Mouse (Mus musculus): Measurements from ENCODE around the gene Kyat3. TPM values are rescaled to one million over a fixed set of nuclear protein-coding genes. Genes with fewer than 3 reads are reported as not detected.

Kyat3 gene
- polyA plus RNA-seq, 1 experiment from 2014 or later, result 14.9 TPM

GRCm38 (mm10) chr3:142764995-142765777 lies 64.3 kb downstream of the Kyat3 start, which contains the start of gene Gtf2b:
Gene Gtf2b (plus strand): TSS chr3:142765045.
- peak within 1 kb of the TSS; percentile 96 for H3K9ac ChIP-seq (ENCODE audit: low read depth, low read length)
- peak within 1 kb of the TSS; percentile 93 for H3K4me3 ChIP-seq (ENCODE audit: low read depth, low read length)
- H3K36me3 ChIP-seq (ENCODE audit: control insufficient read depth, insufficient read depth), result no peaks in the 10 kb centered on the region
- under 1% methylated on average over 64 of the region's 64 CpGs for WGBS (ENCODE audit: insufficient replicate concordance)
- peak; percentile 100 for ATAC-seq (ENCODE audit: low read depth)
- peaks cover 28% of the 10 kb centered on the region for H3K4me1 ChIP-seq (ENCODE audit: control insufficient read depth, low read depth, low read length)
- H3K4me2 ChIP-seq (ENCODE audit: low read depth, low read length), result peak within 1 kb of the TSS; percentile 88
- peak within 1 kb of the TSS; percentile 87 for H3K27ac ChIP-seq (ENCODE audit: low read length)
- no peaks in the 10 kb centered on the region for H3K9me3 ChIP-seq (replicated peaks; ENCODE audit: control insufficient read depth, low read length)
- H3K27me3 ChIP-seq (ENCODE audit: control insufficient read depth, insufficient read depth, low read depth, low read length), result no peaks in the 10 kb centered on the region

- peak overlapping the region; percentile 88 for H3K4me2 ChIP-seq (ENCODE audit: low read depth, low read length)
- H3K27ac ChIP-seq (ENCODE audit: low read length), result peak overlapping the region; percentile 87
- 6% methylated on average over 10 of the region's 10 CpGs for WGBS (ENCODE audit: insufficient replicate concordance)
- peaks cover 28% of the 10 kb centered on the region for H3K4me1 ChIP-seq (ENCODE audit: control insufficient read depth, low read depth, low read length)
- H3K4me3 ChIP-seq (ENCODE audit: low read depth, low read length), result peak overlapping the region; percentile 93
- peak overlapping the region; percentile 96 for H3K9ac ChIP-seq (ENCODE audit: low read depth, low read length)
- ATAC-seq (ENCODE audit: low read depth), result no peak
- no peaks in the 10 kb centered on the region for H3K27me3 ChIP-seq (ENCODE audit: control insufficient read depth, insufficient read depth, low read depth, low read length)
- no peaks in the 10 kb centered on the region for H3K9me3 ChIP-seq (replicated peaks; ENCODE audit: control insufficient read depth, low read length)
- no peaks in the 10 kb centered on the region for H3K36me3 ChIP-seq (ENCODE audit: control insufficient read depth, insufficient read depth)
These were observed 64.9 kb downstream of the Kyat3 start for GRCm38 (mm10) chr3:142765778-142766165.

GRCm38 (mm10) chr3:142768498-142768897 lies 67.6 kb downstream of the Kyat3 start:
- Histone ChIP-seq H3K4me1 (ENCODE audit: control insufficient read depth, low read depth, low read length) (peaks cover 30% of the 10 kb centered on the region), H3K36me3 (ENCODE audit: control insufficient read depth, insufficient read depth) (peaks cover 3% of the 10 kb centered on the region), H3K27ac (ENCODE audit: low read length) (no peak overlapping the region), H3K9me3 (replicated peaks; ENCODE audit: control insufficient read depth, low read length) (no peaks in the 10 kb centered on the region), H3K4me3 (ENCODE audit: low read depth, low read length) (no peak overlapping the region), H3K9ac (ENCODE audit: low read depth, low read length) (no peak overlapping the region), H3K27me3 (ENCODE audit: control insufficient read depth, insufficient read depth, low read depth, low read length) (no peaks in the 10 kb centered on the region), H3K4me2 (ENCODE audit: low read depth, low read length) (no peak overlapping the region)
- ATAC-seq (ENCODE audit: low read depth), result no peak
- 72% methylated on average over 6 of the region's 6 CpGs for WGBS (ENCODE audit: insufficient replicate concordance)

- H3K27me3 ChIP-seq (ENCODE audit: control insufficient read depth, insufficient read depth, low read depth, low read length), result no peaks in the 10 kb centered on the region
- H3K4me2 ChIP-seq (ENCODE audit: low read depth, low read length), result no peak overlapping the region
- 18% methylated on average over 1 of the region's 1 CpGs for WGBS (ENCODE audit: insufficient replicate concordance)
- no peak for ATAC-seq (ENCODE audit: low read depth)
- H3K9me3 ChIP-seq (replicated peaks; ENCODE audit: control insufficient read depth, low read length), result no peaks in the 10 kb centered on the region
- H3K27ac ChIP-seq (ENCODE audit: low read length), result no peak overlapping the region
- no peak overlapping the region for H3K9ac ChIP-seq (ENCODE audit: low read depth, low read length)
- H3K4me1 ChIP-seq (ENCODE audit: control insufficient read depth, low read depth, low read length), result peaks cover 29% of the 10 kb centered on the region
- no peak overlapping the region for H3K4me3 ChIP-seq (ENCODE audit: low read depth, low read length)
- peaks cover 3% of the 10 kb centered on the region for H3K36me3 ChIP-seq (ENCODE audit: control insufficient read depth, insufficient read depth)
These were observed 69.7 kb downstream of the Kyat3 start for GRCm38 (mm10) chr3:142770518-142770917.

- Histone ChIP-seq H3K9me3 (replicated peaks; ENCODE audit: control insufficient read depth, low read length) (no peaks in the 10 kb centered on the region), H3K4me2 (ENCODE audit: low read depth, low read length) (no peak overlapping the region), H3K4me1 (ENCODE audit: control insufficient read depth, low read depth, low read length) (peaks cover 20% of the 10 kb centered on the region), H3K27ac (ENCODE audit: low read length) (no peak overlapping the region), H3K4me3 (ENCODE audit: low read depth, low read length) (no peak overlapping the region), H3K9ac (ENCODE audit: low read depth, low read length) (no peak overlapping the region), H3K27me3 (ENCODE audit: control insufficient read depth, insufficient read depth, low read depth, low read length) (no peaks in the 10 kb centered on the region), H3K36me3 (ENCODE audit: control insufficient read depth, insufficient read depth) (peaks cover 5% of the 10 kb centered on the region)
- no peak for ATAC-seq (ENCODE audit: low read depth)
- 38% methylated on average over 4 of the region's 4 CpGs for WGBS (ENCODE audit: insufficient replicate concordance)
These were observed 72.8 kb downstream of the Kyat3 start for GRCm38 (mm10) chr3:142773538-142774191.

- H3K27ac ChIP-seq (ENCODE audit: low read length), result no peak overlapping the region
- H3K36me3 ChIP-seq (ENCODE audit: control insufficient read depth, insufficient read depth), result peaks cover 27% of the 10 kb centered on the region
- H3K9ac ChIP-seq (ENCODE audit: low read depth, low read length), result no peak overlapping the region
- H3K4me1 ChIP-seq (ENCODE audit: control insufficient read depth, low read depth, low read length), result peaks cover 8% of the 10 kb centered on the region
- no peaks in the 10 kb centered on the region for H3K27me3 ChIP-seq (ENCODE audit: control insufficient read depth, insufficient read depth, low read depth, low read length)
- H3K4me2 ChIP-seq (ENCODE audit: low read depth, low read length), result no peak overlapping the region
- 44% methylated on average over 3 of the region's 3 CpGs for WGBS (ENCODE audit: insufficient replicate concordance)
- H3K4me3 ChIP-seq (ENCODE audit: low read depth, low read length), result no peak overlapping the region
- H3K9me3 ChIP-seq (replicated peaks; ENCODE audit: control insufficient read depth, low read length), result no peaks in the 10 kb centered on the region
- ATAC-seq (ENCODE audit: low read depth), result no peak
These were observed 76.4 kb downstream of the Kyat3 start for GRCm38 (mm10) chr3:142777227-142777626.

GRCm38 (mm10) chr3:142786423-142787072 lies 85.7 kb downstream of the Kyat3 start:
- 77% methylated on average over 2 of the region's 2 CpGs for WGBS (ENCODE audit: insufficient replicate concordance)
- Histone ChIP-seq H3K27me3 (ENCODE audit: control insufficient read depth, insufficient read depth, low read depth, low read length) (no peaks in the 10 kb centered on the region), H3K4me3 (ENCODE audit: low read depth, low read length) (no peak overlapping the region), H3K4me1 (ENCODE audit: control insufficient read depth, low read depth, low read length) (no peaks in the 10 kb centered on the region), H3K9me3 (replicated peaks; ENCODE audit: control insufficient read depth, low read length) (no peaks in the 10 kb centered on the region), H3K9ac (ENCODE audit: low read depth, low read length) (no peak overlapping the region), H3K36me3 (ENCODE audit: control insufficient read depth, insufficient read depth) (peaks cover 42% of the 10 kb centered on the region), H3K4me2 (ENCODE audit: low read depth, low read length) (no peak overlapping the region), H3K27ac (ENCODE audit: low read length) (no peak overlapping the region)
- ATAC-seq (ENCODE audit: low read depth), result no peak

GRCm38 (mm10) chr3:142795587-142795986 lies 94.7 kb downstream of the Kyat3 start:
- Histone ChIP-seq H3K9me3 (replicated peaks; ENCODE audit: control insufficient read depth, low read length) (no peaks in the 10 kb centered on the region), H3K36me3 (ENCODE audit: control insufficient read depth, insufficient read depth) (peaks cover 52% of the 10 kb centered on the region), H3K9ac (ENCODE audit: low read depth, low read length) (no peak overlapping the region), H3K27me3 (ENCODE audit: control insufficient read depth, insufficient read depth, low read depth, low read length) (no peaks in the 10 kb centered on the region), H3K27ac (ENCODE audit: low read length) (no peak overlapping the region), H3K4me1 (ENCODE audit: control insufficient read depth, low read depth, low read length) (no peaks in the 10 kb centered on the region), H3K4me3 (ENCODE audit: low read depth, low read length) (no peak overlapping the region), H3K4me2 (ENCODE audit: low read depth, low read length) (no peak overlapping the region)
- 84% methylated on average over 3 of the region's 3 CpGs for WGBS (ENCODE audit: insufficient replicate concordance)
- no peak for ATAC-seq (ENCODE audit: low read depth)
